Mouse (Mus musculus): ENCODE data around the gene Zdhhc15. TPM values are rescaled to one million over a fixed set of nuclear protein-coding genes. Genes with fewer than 3 reads are reported as not detected.

The Zdhhc15 gene
- polyA plus RNA-seq, 1 experiment from 2014 or later: 9.2 TPM

Other genes starting within 250 kb of the Zdhhc15 start
- gene Uprt, start 188.2 kb downstream of the Zdhhc15 start, polyA plus RNA-seq (2014; fragmentation: Nextera tagmentation; extraction: Ambion mirVana): 1.8 and 1.9 TPM in 2 replicates
- gene Magee2, start 186.2 kb upstream of the Zdhhc15 start, polyA plus RNA-seq (2014; fragmentation: Nextera tagmentation; extraction: Ambion mirVana): 2.2 and 2.5 TPM in 2 replicates

Measured in heart, embryonic 11.5 days (tissue).